Mouse (Mus musculus) liver, embryonic 14.5 days (tissue): Measurements from ENCODE around the gene Gm28051.

Source experiments
- CTCF ChIP-seq: IDR thresholded peaks from 2 replicates; pipeline ENCODE4 v1.5.1; 2016; ENCODE audit warnings: antibody characterized with exemption, low read depth, control low read depth
- EP300 ChIP-seq: IDR thresholded peaks from 2 replicates; pipeline ENCODE4 v1.6.1; 2016; ENCODE audit warnings: antibody characterized with exemption, low read depth

GRCm38 (mm10) chr12:102677089-102677488 lies 80.5 kb downstream of the Gm28051 start:
- no peak for TF ChIP-seq CTCF
- TF ChIP-seq EP300, result no peak
